Mouse (Mus musculus) limb, embryonic 13.5 days (tissue): ENCODE measurements at regions not wholly inside any gene's neighbourhood (a gene's known extent, or its start where the extent isn't known, plus 50 kb on each side); places are given as distances from the start of the nearest gene placed in this dataset.

Experiments used
- ATAC-seq: fragments of 200-750 bp; cut with Nextera tagmentation; 2 replicates; pipeline ENCODE4 v1.8.0; 2017; ENCODE audit warnings: low read depth, moderate number of reproducible peaks, moderate TSS enrichment; ENCODE audit not compliant: low FRiP score
- H3K27ac ChIP-seq: fragments of 300-500 bp; sonication (generic); 2 replicates; pipeline ENCODE4 v1.5.1; 2015; ENCODE audit warnings: inconsistent platforms, mild to moderate bottlenecking, moderate library complexity
- H3K27me3 ChIP-seq: fragments of 300-500 bp; sonication (generic); 2 replicates; pipeline ENCODE4 v1.6.1; 2015; ENCODE audit warnings: mild to moderate bottlenecking, inconsistent platforms
- H3K36me3 ChIP-seq: fragments of 300-500 bp; sonication (generic); 2 replicates; pipeline ENCODE4 v1.6.1; 2015; ENCODE audit warnings: inconsistent platforms, mild to moderate bottlenecking, moderate library complexity
- H3K4me1 ChIP-seq: fragments of 300-500 bp; sonication (generic); 2 replicates; pipeline ENCODE4 v1.6.1; 2015; ENCODE audit warnings: inconsistent platforms
- H3K4me2 ChIP-seq: fragments of 300-500 bp; sonication (generic); replicated peaks from 2 replicates; pipeline ENCODE4 v1.6.1; 2015; ENCODE audit warnings: inconsistent platforms, mild to moderate bottlenecking, moderate library complexity
- H3K4me3 ChIP-seq: fragments of 300-500 bp; sonication (generic); 2 replicates; pipeline ENCODE4 v1.5.1; 2015; ENCODE audit warnings: moderate library complexity, mild to moderate bottlenecking, inconsistent platforms
- H3K9ac ChIP-seq: fragments of 300-500 bp; sonication (generic); 2 replicates; pipeline ENCODE4 v1.6.1; 2015; ENCODE audit warnings: mild to moderate bottlenecking, inconsistent platforms
- H3K9me3 ChIP-seq: fragments of 300-500 bp; sonication (generic); 2 replicates; pipeline ENCODE4 v1.6.1; 2016; ENCODE audit warnings: inconsistent platforms
- WGBS: fragments of 180-500 bp; shearing (Covaris S2); methylation state at CpG from one replicate; pipeline ENCODE4 v1.1.7; 2015; 5-methylcytosine and 5-hydroxymethylcytosine counted together

- no peak overlapping the region for H3K4me3 ChIP-seq
- no peak overlapping the region for H3K4me2 ChIP-seq
- no peak overlapping the region for H3K27ac ChIP-seq
- H3K4me1 ChIP-seq: no peaks in the 10 kb centered on the region
- no peak for ATAC-seq
- H3K36me3 ChIP-seq: no peaks in the 10 kb centered on the region
- WGBS: 71% methylated on average over 5 of the region's 5 CpGs
- H3K27me3 ChIP-seq: peaks cover 4% of the 10 kb centered on the region; the same call in 1 of the 2 replicates
- no peaks in the 10 kb centered on the region for H3K9me3 ChIP-seq
- no peak overlapping the region for H3K9ac ChIP-seq
Observed at GRCm38 (mm10) chr13:53636011-53636410, 163.1 kb upstream of the Msx2 start.

GRCm38 (mm10) chr13:53634637-53635203 lies 161.8 kb upstream of the Msx2 start:
- Histone ChIP-seq H3K4me3 (no peak overlapping the region), H3K36me3 (no peaks in the 10 kb centered on the region), H3K27ac (no peak overlapping the region), H3K4me1 (no peaks in the 10 kb centered on the region), H3K27me3 (peaks cover 4% of the 10 kb centered on the region; the same call in 1 of the 2 replicates), H3K9ac (no peak overlapping the region), H3K9me3 (no peaks in the 10 kb centered on the region), H3K4me2 (no peak overlapping the region)
- WGBS: 19% methylated on average over 9 of the region's 9 CpGs
- ATAC-seq: no peak

- H3K27ac ChIP-seq: no peak overlapping the region
- no peak overlapping the region for H3K9ac ChIP-seq
- H3K4me3 ChIP-seq: no peak overlapping the region
- H3K27me3 ChIP-seq: peaks cover 34% of the 10 kb centered on the region; the same call in 1 of the 2 replicates
- no peaks in the 10 kb centered on the region for H3K9me3 ChIP-seq
- no peak for ATAC-seq
- peaks cover 38% of the 10 kb centered on the region for H3K4me1 ChIP-seq
- H3K4me2 ChIP-seq: no peak overlapping the region
- 31% methylated on average over 10 of the region's 10 CpGs for WGBS
- H3K36me3 ChIP-seq: no peaks in the 10 kb centered on the region
Observed at GRCm38 (mm10) chr13:53598050-53598449, 125.2 kb upstream of the Msx2 start.

GRCm38 (mm10) chr13:53596871-53597800 lies 124.3 kb upstream of the Msx2 start:
- WGBS: 33% methylated on average over 19 of the region's 19 CpGs
- Histone ChIP-seq H3K27me3 (peaks cover 34% of the 10 kb centered on the region; the same call in 1 of the 2 replicates), H3K9ac (no peak overlapping the region), H3K36me3 (no peaks in the 10 kb centered on the region), H3K4me2 (no peak overlapping the region), H3K4me1 (peaks cover 36% of the 10 kb centered on the region), H3K9me3 (no peaks in the 10 kb centered on the region), H3K4me3 (no peak overlapping the region), H3K27ac (no peak overlapping the region)
- ATAC-seq: no peak

- Histone ChIP-seq H3K9me3 (no peaks in the 10 kb centered on the region), H3K4me1 (peaks cover 20% of the 10 kb centered on the region), H3K4me2 (no peak overlapping the region), H3K27ac (no peak overlapping the region), H3K27me3 (peaks cover 5% of the 10 kb centered on the region; the same call in 1 of the 2 replicates), H3K4me3 (no peak overlapping the region), H3K36me3 (no peaks in the 10 kb centered on the region), H3K9ac (no peak overlapping the region)
- no peak for ATAC-seq
- 20% methylated on average over 5 of the region's 5 CpGs for WGBS
Observed at GRCm38 (mm10) chr13:53592755-53593154, 119.9 kb upstream of the Msx2 start.

GRCm38 (mm10) chr13:53586771-53587170 lies 113.9 kb upstream of the Msx2 start:
- H3K4me2 ChIP-seq: no peak overlapping the region
- WGBS: 43% methylated on average over 4 of the region's 4 CpGs
- ATAC-seq: no peak

GRCm38 (mm10) chr13:53584504-53585130 lies 111.7 kb upstream of the Msx2 start:
- H3K9me3 ChIP-seq: peaks cover 12% of the 10 kb centered on the region
- H3K27ac ChIP-seq: no peak overlapping the region
- ATAC-seq: no peak
- H3K4me2 ChIP-seq: no peak overlapping the region
- peaks cover 13% of the 10 kb centered on the region for H3K4me1 ChIP-seq
- no peaks in the 10 kb centered on the region; the same call in 1 of the 2 replicates for H3K36me3 ChIP-seq
- H3K27me3 ChIP-seq: no peaks in the 10 kb centered on the region
- 53% methylated on average over 9 of the region's 9 CpGs for WGBS
- no peak overlapping the region for H3K4me3 ChIP-seq
- no peak overlapping the region for H3K9ac ChIP-seq

More at GRCm38 (mm10) chr13:53586771-53587170, 113.9 kb upstream of the Msx2 start:
- Histone ChIP-seq H3K36me3 (no peaks in the 10 kb centered on the region), H3K4me1 (peaks cover 13% of the 10 kb centered on the region), H3K4me3 (no peak overlapping the region), H3K27me3 (no peaks in the 10 kb centered on the region), H3K27ac (no peak overlapping the region), H3K9ac (no peak overlapping the region), H3K9me3 (no peaks in the 10 kb centered on the region)

- Histone ChIP-seq H3K4me1 (peaks cover 8% of the 10 kb centered on the region; the same call in 1 of the 2 replicates), H3K27me3 (peaks cover 14% of the 10 kb centered on the region; the same call in 1 of the 2 replicates), H3K27ac (no peak overlapping the region), H3K4me2 (no peak overlapping the region), H3K9me3 (no peaks in the 10 kb centered on the region), H3K4me3 (no peak overlapping the region), H3K36me3 (no peaks in the 10 kb centered on the region), H3K9ac (no peak overlapping the region)
- WGBS: 30% methylated on average over 18 of the region's 18 CpGs
- no peak for ATAC-seq
Observed at GRCm38 (mm10) chr13:53553876-53554577, 81.2 kb upstream of the Msx2 start.

- H3K4me3 ChIP-seq: no peak overlapping the region
- H3K9me3 ChIP-seq: no peaks in the 10 kb centered on the region
- peaks cover 14% of the 10 kb centered on the region; the same call in 1 of the 2 replicates for H3K27me3 ChIP-seq
- 71% methylated on average over 13 of the region's 13 CpGs for WGBS
- H3K4me1 ChIP-seq: peaks cover 15% of the 10 kb centered on the region
- no peak overlapping the region for H3K27ac ChIP-seq
- H3K36me3 ChIP-seq: no peaks in the 10 kb centered on the region
- H3K9ac ChIP-seq: no peak overlapping the region
- no peak overlapping the region for H3K4me2 ChIP-seq
- no peak for ATAC-seq
Observed at GRCm38 (mm10) chr13:53553192-53553875, 80.5 kb upstream of the Msx2 start.

- H3K27ac ChIP-seq: no peak overlapping the region
- peaks cover 41% of the 10 kb centered on the region for H3K4me1 ChIP-seq
- 25% methylated on average over 11 of the region's 11 CpGs for WGBS
- no peak overlapping the region for H3K4me2 ChIP-seq
- H3K9ac ChIP-seq: no peak overlapping the region
- H3K9me3 ChIP-seq: no peaks in the 10 kb centered on the region
- H3K4me3 ChIP-seq: no peak overlapping the region
- peak; percentile 69 for ATAC-seq
- no peaks in the 10 kb centered on the region for H3K36me3 ChIP-seq
- H3K27me3 ChIP-seq: no peaks in the 10 kb centered on the region
Observed at GRCm38 (mm10) chr13:53548396-53548795, 75.5 kb upstream of the Msx2 start.

- Histone ChIP-seq H3K4me2 (0 out of 2 replicates have a peak overlapping the region, but pooled peaks have one; percentile 14), H3K27ac (no peak overlapping the region), H3K9ac (no peak overlapping the region), H3K4me3 (no peak overlapping the region), H3K36me3 (no peaks in the 10 kb centered on the region), H3K9me3 (no peaks in the 10 kb centered on the region), H3K4me1 (peaks cover 44% of the 10 kb centered on the region), H3K27me3 (0 out of 2 replicates have a peak, but pooled peaks cover 4% of the 10 kb centered on the region)
- 6% methylated on average over 5 of the region's 5 CpGs for WGBS
- ATAC-seq: peak; percentile 48; the same call in 1 of the 2 replicates
Observed at GRCm38 (mm10) chr13:53543291-53543690, 70.4 kb upstream of the Msx2 start.
